Mouse (Mus musculus) hindbrain, embryonic 12.5 days (tissue): ENCODE results near the gene Plxdc2. TPM values are rescaled to one million over a fixed set of nuclear protein-coding genes. Genes with fewer than 3 reads are reported as not detected.

ENCODE experiments used
- ATAC-seq: fragments of 200-750 bp; cut with Nextera tagmentation; 2 replicates; pipeline ENCODE4 v1.8.0; 2017; ENCODE audit warnings: moderate TSS enrichment; ENCODE audit not compliant: low FRiP score
- H3K27ac ChIP-seq: fragments of 300-500 bp; sonication (generic); 2 replicates; pipeline ENCODE4 v1.5.1; 2016; ENCODE audit warnings: mild to moderate bottlenecking
- H3K27me3 ChIP-seq: fragments of 300-500 bp; sonication (generic); 2 replicates; pipeline ENCODE4 v1.6.1; 2016; ENCODE audit warnings: mild to moderate bottlenecking
- H3K36me3 ChIP-seq: fragments of 300-500 bp; sonication (generic); 2 replicates; pipeline ENCODE4 v1.6.1; 2016; ENCODE audit warnings: mild to moderate bottlenecking
- H3K4me1 ChIP-seq: fragments of 300-500 bp; sonication (generic); 2 replicates; pipeline ENCODE4 v1.6.1; 2016
- H3K4me2 ChIP-seq: fragments of 300-500 bp; sonication (generic); replicated peaks from 2 replicates; pipeline ENCODE4 v1.6.1; 2016; ENCODE audit warnings: mild to moderate bottlenecking
- H3K4me3 ChIP-seq: fragments of 300-500 bp; sonication (generic); 2 replicates; pipeline ENCODE4 v1.5.1; 2016; ENCODE audit warnings: mild to moderate bottlenecking
- H3K9ac ChIP-seq: fragments of 300-500 bp; sonication (generic); 2 replicates; pipeline ENCODE4 v1.6.1; 2016; ENCODE audit warnings: mild to moderate bottlenecking, moderate library complexity
- H3K9me3 ChIP-seq: fragments of 300-500 bp; sonication (generic); replicated peaks from 2 replicates; pipeline ENCODE4 v1.6.1; 2016; ENCODE audit warnings: mild to moderate bottlenecking
- WGBS: fragments of 180-500 bp; shearing (Covaris S2); methylation state at CpG from one replicate; pipeline ENCODE4 v1.1.7; 2016; 5-methylcytosine and 5-hydroxymethylcytosine counted together
- polyA plus RNA-seq: library from polyadenylated mRNA; unstranded; fragments of >200 nt; fragmentation: Nextera tagmentation; extraction: Ambion mirVana; gene quantifications from 2 replicates; pipeline ENCODE4 v1.2.1, GENCODE M21; 2016

Plxdc2 gene
- polyA plus RNA-seq, result 27.3 and 29.1 TPM in 2 replicates

GRCm38 (mm10) chr2:16356106-16356818, at the start of gene Plxdc2:
Plxdc2 (plus strand) TSS chr2:16356304.
- Histone ChIP-seq H3K27ac (peak within 1 kb of the TSS; percentile 85), H3K9me3 (no peaks in the 10 kb centered on the region), H3K27me3 (peaks cover 12% of the 10 kb centered on the region), H3K4me1 (peaks cover 8% of the 10 kb centered on the region; the same call in 1 of the 2 replicates), H3K4me2 (peak within 1 kb of the TSS; percentile 86), H3K9ac (peak within 1 kb of the TSS; percentile 62), H3K36me3 (no peaks in the 10 kb centered on the region), H3K4me3 (peak within 1 kb of the TSS; percentile 69)
- peak; percentile 93 for ATAC-seq
- under 1% methylated on average over 42 of the region's 45 CpGs for WGBS

- H3K36me3 ChIP-seq, result no peaks in the 10 kb centered on the region
- no peaks in the 10 kb centered on the region for H3K9me3 ChIP-seq
- peak; percentile 63; the same call in 1 of the 2 replicates for ATAC-seq
- no peak overlapping the region for H3K4me3 ChIP-seq
- 28% methylated on average over 2 of the region's 2 CpGs for WGBS
- no peaks in the 10 kb centered on the region for H3K27me3 ChIP-seq
- H3K4me1 ChIP-seq, result no peaks in the 10 kb centered on the region
- H3K27ac ChIP-seq, result no peak overlapping the region
- H3K4me2 ChIP-seq, result no peak overlapping the region
- H3K9ac ChIP-seq, result no peak overlapping the region
Measured at GRCm38 (mm10) chr2:16310387-16310786, 45.7 kb upstream of the Plxdc2 start.

GRCm38 (mm10) chr2:16312400-16313070, 43.6 kb upstream of the Plxdc2 start:
- no peaks in the 10 kb centered on the region; the same call in 1 of the 2 replicates for H3K9me3 ChIP-seq
- WGBS, result 72% methylated on average over 4 of the region's 4 CpGs
- H3K27me3 ChIP-seq, result no peaks in the 10 kb centered on the region
- no peaks in the 10 kb centered on the region for H3K36me3 ChIP-seq
- H3K4me3 ChIP-seq, result no peak overlapping the region
- no peak overlapping the region for H3K27ac ChIP-seq
- no peak overlapping the region for H3K9ac ChIP-seq
- ATAC-seq, result no peak
- H3K4me2 ChIP-seq, result no peak overlapping the region
- H3K4me1 ChIP-seq, result no peaks in the 10 kb centered on the region

- no peak for ATAC-seq
- H3K27ac ChIP-seq, result no peak overlapping the region
- WGBS, result 62% methylated on average over 4 of the region's 4 CpGs
- H3K27me3 ChIP-seq, result no peaks in the 10 kb centered on the region
- H3K4me2 ChIP-seq, result no peak overlapping the region
- no peak overlapping the region for H3K4me3 ChIP-seq
- H3K4me1 ChIP-seq, result no peaks in the 10 kb centered on the region
- H3K9ac ChIP-seq, result no peak overlapping the region
- H3K9me3 ChIP-seq, result no peaks in the 10 kb centered on the region
- H3K36me3 ChIP-seq, result no peaks in the 10 kb centered on the region
Measured at GRCm38 (mm10) chr2:16335194-16335781, 20.8 kb upstream of the Plxdc2 start.

GRCm38 (mm10) chr2:16344564-16344963, 11.5 kb upstream of the Plxdc2 start:
- Histone ChIP-seq H3K4me3 (no peak overlapping the region), H3K36me3 (no peaks in the 10 kb centered on the region), H3K27me3 (no peaks in the 10 kb centered on the region), H3K9ac (no peak overlapping the region), H3K9me3 (no peaks in the 10 kb centered on the region), H3K4me2 (no peak overlapping the region), H3K27ac (no peak overlapping the region), H3K4me1 (no peaks in the 10 kb centered on the region)
- 58% methylated on average over 2 of the region's 2 CpGs for WGBS
- no peak for ATAC-seq

GRCm38 (mm10) chr2:16351106-16351505, 5.0 kb upstream of the Plxdc2 start:
- Histone ChIP-seq H3K4me3 (no peak overlapping the region), H3K27me3 (no peaks in the 10 kb centered on the region), H3K9me3 (no peaks in the 10 kb centered on the region), H3K4me1 (0 out of 2 replicates have a peak, but pooled peaks cover 3% of the 10 kb centered on the region), H3K27ac (no peak overlapping the region), H3K36me3 (no peaks in the 10 kb centered on the region), H3K4me2 (no peak overlapping the region), H3K9ac (no peak overlapping the region)
- ATAC-seq, result no peak
- WGBS, result 75% methylated on average over 3 of the region's 3 CpGs

- Histone ChIP-seq H3K9ac (peak overlapping the region; percentile 62), H3K4me3 (peak overlapping the region; percentile 69), H3K4me1 (peaks cover 8% of the 10 kb centered on the region; the same call in 1 of the 2 replicates), H3K9me3 (no peaks in the 10 kb centered on the region), H3K4me2 (peak overlapping the region; percentile 86), H3K36me3 (no peaks in the 10 kb centered on the region), H3K27me3 (peaks cover 12% of the 10 kb centered on the region), H3K27ac (peak overlapping the region; percentile 85)
- ATAC-seq, result peak; percentile 92
- 0% methylated on average over 22 of the region's 22 CpGs for WGBS
Measured at GRCm38 (mm10) chr2:16355611-16356105, 446 bp upstream of the Plxdc2 start.

- Histone ChIP-seq H3K27ac (peak overlapping the region; percentile 85; the same call in 1 of the 2 replicates), H3K9ac (peak overlapping the region; percentile 62), H3K4me3 (peak overlapping the region; percentile 69), H3K9me3 (no peaks in the 10 kb centered on the region), H3K4me2 (peak overlapping the region; percentile 86), H3K4me1 (peaks cover 8% of the 10 kb centered on the region; the same call in 1 of the 2 replicates), H3K27me3 (peaks cover 12% of the 10 kb centered on the region), H3K36me3 (no peaks in the 10 kb centered on the region)
- WGBS, result 3% methylated on average over 33 of the region's 33 CpGs
- no peak for ATAC-seq
Measured at GRCm38 (mm10) chr2:16356921-16357837, 1.1 kb downstream of the Plxdc2 start.

GRCm38 (mm10) chr2:16357946-16358345, 1.8 kb downstream of the Plxdc2 start:
- H3K9me3 ChIP-seq, result no peaks in the 10 kb centered on the region
- H3K27me3 ChIP-seq, result peaks cover 12% of the 10 kb centered on the region
- WGBS, result 22% methylated on average over 1 of the region's 1 CpGs
- H3K36me3 ChIP-seq, result no peaks in the 10 kb centered on the region
- H3K9ac ChIP-seq, result peak overlapping the region; percentile 62
- H3K4me2 ChIP-seq, result peak overlapping the region; percentile 86
- no peak overlapping the region for H3K27ac ChIP-seq
- peaks cover 8% of the 10 kb centered on the region; the same call in 1 of the 2 replicates for H3K4me1 ChIP-seq
- peak overlapping the region; percentile 69 for H3K4me3 ChIP-seq
- no peak for ATAC-seq

- H3K9me3 ChIP-seq, result no peaks in the 10 kb centered on the region
- no peak for ATAC-seq
- H3K27me3 ChIP-seq, result peaks cover 12% of the 10 kb centered on the region
- H3K36me3 ChIP-seq, result no peaks in the 10 kb centered on the region
- no peak overlapping the region for H3K4me3 ChIP-seq
- no peak overlapping the region for H3K27ac ChIP-seq
- H3K4me2 ChIP-seq, result 0 out of 2 replicates have a peak overlapping the region, but pooled peaks have one; percentile 17
- H3K4me1 ChIP-seq, result peaks cover 8% of the 10 kb centered on the region; the same call in 1 of the 2 replicates
- no peak overlapping the region for H3K9ac ChIP-seq
- WGBS, result 72% methylated on average over 3 of the region's 3 CpGs
Measured at GRCm38 (mm10) chr2:16359341-16359928, 3.3 kb downstream of the Plxdc2 start.

GRCm38 (mm10) chr2:16364749-16365148, 8.6 kb downstream of the Plxdc2 start:
- Histone ChIP-seq H3K9ac (no peak overlapping the region), H3K27ac (no peak overlapping the region), H3K27me3 (no peaks in the 10 kb centered on the region), H3K36me3 (no peaks in the 10 kb centered on the region), H3K4me3 (no peak overlapping the region), H3K4me1 (0 out of 2 replicates have a peak, but pooled peaks cover 2% of the 10 kb centered on the region), H3K9me3 (no peaks in the 10 kb centered on the region), H3K4me2 (no peak overlapping the region)
- WGBS, result 74% methylated on average over 1 of the region's 1 CpGs
- ATAC-seq, result no peak
